Mouse (Mus musculus) heart, embryonic 14.5 days (tissue): Measurements from ENCODE around the gene Psen2. TPM values are rescaled to one million over a fixed set of nuclear protein-coding genes. Genes with fewer than 3 reads are reported as not detected.

Source experiments
- ATAC-seq: fragments of 200-750 bp; cut with Nextera tagmentation; 2 replicates; pipeline ENCODE4 v1.8.0; 2017; ENCODE audit warnings: low read depth, moderate TSS enrichment; ENCODE audit not compliant: insufficient number of reproducible peaks, insufficient read depth, low FRiP score
- H3K27ac ChIP-seq, 2 experiments: fragments of 200-500 bp in 1 of 2; fragments of 300-500 bp in 1 of 2; sonication (generic) in 1 of 2; replicated peaks in 1 of 2; 2 replicates each; pipeline ENCODE4 v1.5.1; 2012 to 2014; ENCODE audit warnings: low read depth in 2 of 2, low read length in 2 of 2, control low read depth in 1 of 2, mild to moderate bottlenecking in 1 of 2, mixed read lengths in 1 of 2; ENCODE audit not compliant: control insufficient read depth in 1 of 2, insufficient read depth in 1 of 2
- H3K27me3 ChIP-seq: fragments of 300-500 bp; sonication (generic); 2 replicates; pipeline ENCODE4 v1.6.1; 2014; ENCODE audit warnings: mild to moderate bottlenecking, low read length, control low read depth; ENCODE audit not compliant: control insufficient read depth, insufficient read depth
- H3K36me3 ChIP-seq: fragments of 300-500 bp; sonication (generic); 2 replicates; pipeline ENCODE4 v1.6.1; 2014; ENCODE audit warnings: mild to moderate bottlenecking, control low read depth, low read length, mixed read lengths; ENCODE audit not compliant: control insufficient read depth, insufficient read depth
- H3K4me1 ChIP-seq, 2 experiments: fragments of 200-500 bp in 1 of 2; fragments of 300-500 bp in 1 of 2; sonication (generic) in 1 of 2; 2 replicates each; pipeline ENCODE4 v1.6.1; 2012 to 2014; ENCODE audit warnings: low read length in 2 of 2, control low read depth in 1 of 2, mixed read lengths in 1 of 2; ENCODE audit not compliant: control insufficient read depth in 2 of 2, insufficient read depth in 2 of 2
- H3K4me2 ChIP-seq: fragments of 300-500 bp; sonication (generic); 2 replicates; pipeline ENCODE4 v1.6.1; 2014; ENCODE audit warnings: mild to moderate bottlenecking, low read length
- H3K4me3 ChIP-seq, 2 experiments: fragments of 200-500 bp in 1 of 2; fragments of 300-500 bp in 1 of 2; sonication (generic) in 1 of 2; 2 replicates each; pipeline ENCODE4 v1.5.1; 2012 to 2014; ENCODE audit warnings: low read length in 2 of 2, mild to moderate bottlenecking in 2 of 2, control low read depth in 1 of 2, low read depth in 1 of 2, moderate library complexity in 1 of 2; ENCODE audit not compliant: control insufficient read depth in 1 of 2, insufficient read depth in 1 of 2
- H3K9ac ChIP-seq: fragments of 300-500 bp; sonication (generic); 2 replicates; pipeline ENCODE4 v1.6.1; 2014; ENCODE audit warnings: mild to moderate bottlenecking, low read length
- H3K9me3 ChIP-seq: fragments of 300-500 bp; sonication (generic); 2 replicates; pipeline ENCODE4 v1.6.1; 2016; ENCODE audit warnings: low read length, control low read depth; ENCODE audit not compliant: control insufficient read depth
- WGBS: fragments of 180-500 bp; shearing (Covaris S2); extraction: QIAGEN DNeasy Blood & Tissue Kit; methylation state at CpG from one replicate; pipeline ENCODE4 v1.1.7; 2014; 5-methylcytosine and 5-hydroxymethylcytosine counted together
- polyA plus RNA-seq: library from polyadenylated mRNA; unstranded; fragments of >200 nt; fragmentation: Nextera tagmentation; extraction: Ambion mirVana; gene quantifications from 2 replicates; pipeline ENCODE4 v1.2.1, GENCODE M21; 2014

Psen2 gene
- polyA plus RNA-seq, 1 experiment from 2014 or later: 14.7 TPM

DNA sequence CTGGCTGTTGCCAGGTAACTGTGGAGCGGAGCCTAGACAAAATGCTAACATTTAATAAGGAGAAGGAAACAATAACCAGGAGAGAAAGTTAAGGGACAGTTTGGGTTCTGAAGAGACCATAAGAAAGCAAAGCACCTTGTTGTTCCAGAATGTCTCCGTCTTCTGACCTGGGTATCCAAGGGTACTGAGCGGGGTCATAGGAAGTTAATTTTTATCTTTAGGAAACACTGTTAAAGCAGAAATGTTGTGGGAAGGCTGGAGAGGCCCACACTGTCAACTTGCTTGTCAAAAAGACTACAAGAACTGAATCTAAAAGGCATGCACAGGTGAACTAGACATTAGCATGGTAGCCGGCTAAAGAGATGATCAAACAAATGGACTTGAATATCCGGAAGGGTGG, 50.3 kb downstream of the Psen2 start:
- 88% methylated on average over 5 of the region's 5 CpGs for WGBS
- Histone ChIP-seq H3K9ac (no peak overlapping the region), H3K9me3 (no peaks in the 10 kb centered on the region), H3K36me3 (no peaks in the 10 kb centered on the region), H3K4me2 (no peak overlapping the region), H3K4me1 (peaks cover 9 to 13% of the 10 kb centered on the region in 2 experiments), H3K27me3 (no peaks in the 10 kb centered on the region), H3K4me3 (no peak overlapping the region), H3K27ac (no peak overlapping the region)
- ATAC-seq: no peak

DNA sequence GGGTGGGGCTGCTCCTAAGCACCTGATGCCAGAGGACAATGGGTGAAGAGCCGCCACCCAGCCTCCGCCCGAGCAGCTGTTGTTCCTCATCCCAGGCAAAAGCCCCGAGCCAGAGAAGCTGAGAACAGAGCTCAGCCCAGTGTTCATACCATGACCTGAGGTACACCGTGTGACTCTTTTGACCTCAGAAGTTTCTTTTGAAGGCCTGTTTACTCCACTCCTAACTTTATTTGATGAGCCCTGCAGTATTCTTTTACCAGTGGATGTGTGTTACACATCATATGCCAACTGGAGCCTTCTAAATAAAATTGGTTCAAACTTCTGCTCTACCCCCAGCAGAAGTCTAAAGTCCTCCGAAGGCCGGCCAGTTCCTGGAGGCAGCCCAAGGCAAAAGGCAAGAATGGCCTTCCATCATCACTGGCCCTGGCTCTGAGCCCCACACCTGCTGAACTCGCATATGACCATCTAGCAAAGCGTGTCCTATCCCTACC, 52.4 kb downstream of the Psen2 start:
- ATAC-seq: no peak
- WGBS: 78% methylated on average over 9 of the region's 9 CpGs
- peak overlapping the region in 1 of 2 experiments; percentile 73; a peak in 2 of 4 replicates for H3K27ac ChIP-seq
- H3K9ac ChIP-seq: no peak overlapping the region
- no peaks in the 10 kb centered on the region for H3K9me3 ChIP-seq
- no peaks in the 10 kb centered on the region for H3K36me3 ChIP-seq
- no peak overlapping the region for H3K4me3 ChIP-seq
- H3K27me3 ChIP-seq: no peaks in the 10 kb centered on the region
- no peak overlapping the region for H3K4me2 ChIP-seq
- H3K4me1 ChIP-seq: peaks cover 9 to 13% of the 10 kb centered on the region in 2 experiments

GRCm38 (mm10) chr1:180210031-180210432, 53.2 kb downstream of the Psen2 start:
- Histone ChIP-seq H3K4me3 (no peak overlapping the region), H3K27ac (peak overlapping the region; percentile 67 to 73), H3K9me3 (no peaks in the 10 kb centered on the region), H3K36me3 (no peaks in the 10 kb centered on the region), H3K27me3 (no peaks in the 10 kb centered on the region), H3K4me1 (peaks cover 9 to 13% of the 10 kb centered on the region in 2 experiments), H3K9ac (no peak overlapping the region), H3K4me2 (no peak overlapping the region)
- WGBS: 37% methylated on average over 4 of the region's 4 CpGs
- ATAC-seq: peak; percentile 47; the same call in 1 of the 2 replicates

- Histone ChIP-seq H3K4me2 (no peak overlapping the region), H3K4me3 (no peak overlapping the region), H3K36me3 (no peaks in the 10 kb centered on the region), H3K4me1 (peaks cover 9 to 13% of the 10 kb centered on the region in 2 experiments), H3K9me3 (peaks cover 7% of the 10 kb centered on the region; the same call in 1 of the 2 replicates), H3K9ac (no peak overlapping the region), H3K27me3 (no peaks in the 10 kb centered on the region), H3K27ac (no peak overlapping the region)
- no peak for ATAC-seq
- 68% methylated on average over 3 of the region's 3 CpGs for WGBS
Measured at GRCm38 (mm10) chr1:180208370-180208769, 54.9 kb downstream of the Psen2 start.

DNA sequence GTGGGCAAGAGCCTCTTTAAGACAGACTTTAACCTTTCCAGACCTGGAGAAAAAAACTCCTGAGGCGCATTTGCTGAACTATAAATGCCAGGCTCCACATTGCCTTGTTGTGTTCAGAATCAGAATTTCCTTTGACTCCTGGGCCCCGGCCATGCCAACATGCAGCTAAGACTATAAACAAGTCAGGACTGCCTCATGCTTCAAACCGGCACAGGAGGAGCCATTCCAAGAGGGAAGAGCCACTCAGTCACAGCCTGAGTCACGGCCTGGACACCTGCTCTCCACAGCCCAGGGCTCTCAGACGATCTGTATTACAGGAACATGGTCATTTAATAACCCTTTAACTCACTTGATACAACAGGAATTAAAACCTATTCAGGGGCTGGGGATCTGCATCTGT, 62.5 kb downstream of the Psen2 start:
- Histone ChIP-seq H3K36me3 (no peaks in the 10 kb centered on the region), H3K4me2 (no peak overlapping the region), H3K27ac (no peak overlapping the region), H3K27me3 (no peaks in the 10 kb centered on the region), H3K4me3 (no peak overlapping the region), H3K4me1 (no peaks in the 10 kb centered on the region), H3K9ac (no peak overlapping the region), H3K9me3 (peaks cover 7% of the 10 kb centered on the region; the same call in 1 of the 2 replicates)
- no peak for ATAC-seq
- WGBS: 64% methylated on average over 5 of the region's 5 CpGs

DNA sequence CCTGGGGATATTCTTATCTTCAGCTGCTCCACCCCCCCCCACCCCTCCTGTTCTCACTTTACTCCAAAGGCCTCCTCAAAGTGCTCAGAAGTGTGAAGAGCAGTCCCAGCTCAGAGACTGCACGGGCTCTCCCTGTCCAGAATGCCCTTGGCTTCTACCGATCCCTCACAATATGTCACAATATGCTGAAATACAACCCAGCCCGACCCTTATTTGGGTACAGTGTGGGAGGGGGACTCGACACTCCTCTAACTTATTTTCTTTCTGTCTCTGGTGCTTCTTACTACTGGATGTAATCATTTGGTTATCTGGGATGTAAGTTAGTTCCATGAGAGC, 63.6 kb downstream of the Psen2 start:
- Histone ChIP-seq H3K4me3 (no peak overlapping the region), H3K9ac (no peak overlapping the region), H3K27me3 (no peaks in the 10 kb centered on the region), H3K9me3 (peaks cover 6% of the 10 kb centered on the region; the same call in 1 of the 2 replicates), H3K4me2 (no peak overlapping the region), H3K4me1 (peaks cover 0 to 2% of the 10 kb centered on the region in 2 experiments; a peak in 2 of 4 replicates), H3K27ac (no peak overlapping the region), H3K36me3 (no peaks in the 10 kb centered on the region)
- no peak for ATAC-seq
- 48% methylated on average over 4 of the region's 4 CpGs for WGBS

DNA sequence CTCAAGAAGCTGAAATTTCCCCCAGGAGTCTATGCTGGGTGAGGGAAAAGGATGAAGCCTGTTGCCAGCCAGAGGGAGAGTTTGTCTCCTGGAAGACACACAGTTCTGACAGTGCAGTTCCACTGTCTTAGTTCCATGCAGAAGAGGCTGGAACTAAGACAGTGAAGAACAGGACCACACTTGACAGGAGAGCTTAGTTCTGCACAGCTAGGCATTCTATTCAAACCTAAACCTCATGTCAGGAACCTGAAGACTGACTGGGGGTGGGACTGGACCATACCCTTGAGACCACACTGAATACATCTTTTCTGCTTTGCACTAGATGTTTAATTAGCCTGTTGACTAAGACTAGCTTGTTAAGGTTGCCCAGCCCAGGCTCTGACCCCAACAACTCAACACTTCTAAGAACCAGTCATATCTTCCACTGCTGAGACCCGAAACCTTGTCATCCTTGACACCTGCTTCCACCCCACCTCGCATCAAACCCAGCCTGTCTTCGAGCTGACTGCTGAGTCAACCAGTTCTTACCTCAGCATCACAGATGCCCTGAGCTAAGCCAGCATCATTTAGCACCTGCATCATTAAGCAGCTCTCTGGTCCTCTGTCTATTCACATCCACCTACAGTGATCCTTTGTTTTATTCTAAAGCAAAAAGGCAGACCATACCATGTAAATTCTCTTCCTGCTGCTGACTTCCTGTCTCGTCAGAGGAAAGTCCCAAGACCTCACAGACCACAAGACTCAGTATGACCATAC, 64.1 kb downstream of the Psen2 start, which contains the start of gene Coq8a:
TSS of gene Coq8a (minus strand) at position 644 of the 756 bp plus-strand sequence.
- no peak within 1 kb of the TSS for H3K4me3 ChIP-seq
- H3K36me3 ChIP-seq: no peaks in the 10 kb centered on the region
- peaks cover under 1% of the 10 kb centered on the region; the same call in 1 of the 2 replicates for H3K9me3 ChIP-seq
- 54% methylated on average over 4 of the region's 4 CpGs for whole genome bisulfite sequencing
- H3K9ac ChIP-seq: no peak within 1 kb of the TSS
- H3K27me3 ChIP-seq: no peaks in the 10 kb centered on the region
- peaks cover 0 to 8% of the 10 kb centered on the region in 2 experiments; a peak in 3 of 4 replicates for H3K4me1 ChIP-seq
- ATAC-seq: no peak
- H3K27ac ChIP-seq: no peak within 1 kb of the TSS
- no peak within 1 kb of the TSS for H3K4me2 ChIP-seq
